Mouse (Mus musculus): Measurements from ENCODE around the gene Scnn1b.

Scnn1b gene

DNA sequence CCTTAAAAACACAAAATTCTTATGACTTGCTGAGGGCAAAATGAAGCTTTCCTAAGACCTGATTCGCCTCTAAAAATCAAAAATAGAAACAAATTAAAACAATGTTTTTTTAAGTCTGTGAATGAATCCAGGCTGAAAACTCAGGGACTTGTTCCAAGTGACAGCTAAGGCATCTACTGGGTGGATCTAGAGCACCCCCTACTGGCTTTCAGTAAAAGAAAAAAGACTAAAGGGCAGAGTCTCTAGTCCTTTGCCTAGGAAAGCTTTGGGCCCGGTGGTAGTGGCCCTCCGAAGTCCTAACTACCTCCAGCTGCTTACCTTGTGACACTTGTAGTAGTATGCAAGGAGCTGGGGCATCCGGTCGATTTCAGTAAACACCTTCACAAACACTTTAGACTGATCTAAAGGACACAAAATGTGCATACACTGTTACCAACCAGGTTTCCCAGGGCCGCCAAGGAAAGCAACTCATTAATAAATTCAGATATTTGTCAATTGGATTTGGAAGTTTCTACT, 99.1 kb downstream of the Scnn1b start:
- in situ Hi-C loops (cut with MboI, MseI), result loop anchor here (5.0 kb wide), 1 partner anchor 232 kb away; the partner anchor contains the start of gene Scnn1g

DNA sequence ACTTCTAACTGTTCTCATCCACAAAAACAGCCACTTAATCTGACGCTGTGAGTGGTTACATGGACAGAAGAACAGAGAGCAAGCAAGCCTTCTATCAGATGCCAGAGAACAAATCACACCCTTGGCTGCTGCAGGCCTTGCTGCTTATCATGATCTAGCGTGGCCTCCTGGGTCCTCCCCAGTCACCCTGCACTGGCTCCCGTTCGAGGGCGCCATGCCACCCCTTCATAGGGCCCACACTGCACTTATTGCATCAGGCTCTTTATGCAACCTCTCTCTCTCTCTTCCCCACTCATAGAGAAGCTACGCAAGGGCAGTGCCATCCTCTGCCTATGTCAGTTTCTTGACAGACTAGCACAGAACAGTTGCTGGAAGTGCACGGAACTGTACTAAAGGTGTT, 101.3 kb downstream of the Scnn1b start:
- in situ Hi-C loops (cut with MboI, MseI), result no loop called here
